Mouse (Mus musculus) cortical plate, adult 2 months (tissue): Measurements from ENCODE around the gene Map3k5.

Experiments
- CTCF ChIP-seq: fragments of 200-500 bp; IDR thresholded peaks from 2 replicates; pipeline ENCODE4 v1.5.1; 2011; ENCODE audit warnings: mild to moderate bottlenecking, control low read depth, low read length; ENCODE audit not compliant: insufficient read depth; ENCODE audit errors: extremely low read depth
- POLR2A ChIP-seq: fragments of 200-500 bp; IDR thresholded peaks from 2 replicates; pipeline ENCODE4 v1.6.1; 2011; ENCODE audit warnings: mild to moderate bottlenecking, low read length, control low read depth; ENCODE audit not compliant: insufficient read depth; ENCODE audit errors: extremely low read depth

DNA sequence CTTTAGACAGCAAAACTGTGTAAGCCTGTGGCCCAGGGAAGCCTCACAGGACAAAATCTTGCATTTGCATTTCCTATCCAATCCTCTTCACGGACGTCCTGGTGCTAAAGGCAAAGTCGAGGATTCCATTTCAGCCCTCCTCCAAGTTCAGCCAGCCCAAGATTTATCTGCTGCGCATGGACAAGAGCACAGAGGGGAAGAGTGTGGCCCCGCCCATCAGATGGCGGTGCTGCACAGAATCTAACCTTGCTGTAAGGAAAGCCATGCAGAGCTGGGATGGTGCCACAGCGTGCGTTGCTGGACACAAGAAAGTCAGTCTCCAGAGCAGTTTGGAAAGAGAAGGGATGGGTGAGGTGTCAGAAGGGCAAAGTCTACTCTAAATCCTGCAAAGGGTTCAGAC lies 226.6 kb downstream of the Map3k5 start:
- TF ChIP-seq CTCF, result no peak
- TF ChIP-seq POLR2A, result no peak
